In the genomic region with DNA sequence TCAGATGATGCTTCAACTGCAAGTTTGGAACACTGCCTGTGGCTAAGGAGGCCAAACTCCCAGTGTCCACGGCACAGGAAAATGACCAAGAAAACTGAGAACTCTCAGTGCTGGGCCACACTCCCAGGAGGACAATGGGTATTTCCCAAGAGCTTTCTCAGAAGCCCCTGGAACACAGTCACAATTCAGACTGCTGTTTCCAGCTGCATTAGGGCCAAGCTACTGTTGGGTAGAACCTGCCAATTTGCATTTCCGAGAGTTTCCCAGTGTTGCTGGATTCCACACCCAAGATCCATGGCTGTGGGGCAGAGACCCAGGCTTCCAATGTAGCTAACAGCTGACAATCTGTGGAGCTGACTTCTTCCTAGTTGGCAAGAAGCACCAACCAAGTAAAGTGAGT, we compare ENCODE assay signal across 15 mouse cellular contexts.
DNase-seq lines count a peak whose midpoint lies in the region.
"Had no signal": no experiment of that assay in that cellular context is flagged by ENCODE, and none has a peak within 500 bp of the region (broad histone marks: within the 10 kb centered on the region; RNA-seq: fewer than 3 reads in every experiment).

No protein-coding gene starts in this region.

- intact Hi-C loops in heart, postnatal 36 days (cut with DNase I) = no loop called here

- DNase-seq in adrenal gland, adult 2 months = peak; percentile 33
- DNase-seq in adrenal gland, adult 18-20 months (ENCODE audit: low spot score in 2 of 2) = no peak
- DNase-seq in heart, adult 18-20 months = peak; percentile 12 to 47
- no peak for DNase-seq in heart, postnatal 4 days
- DNase-seq in lung, postnatal 10 days = peak; percentile 24
- no peak for DNase-seq in lung, postnatal 4 days
- DNase-seq in heart, postnatal 36 days = peak; percentile 20 to 23
- no peak for DNase-seq in cerebellum, adult 8-10 months
- DNase-seq: cerebellum, postnatal 10 days; embryo, embryonic 11 days; kidney, adult 2 months; kidney, postnatal 14 days; lung, embryonic 14.5 days; midbrain, embryonic 14.5 days; thymus, adult 18-20 months had no signal

Comparison
In these comparisons a context has a peak if more than half of its experiments do, and no peak if none do; other contexts are left out.
1. DNase-seq: peak in adrenal gland, adult 2 months (single experiment), heart, adult 18-20 months (2 of 2), lung, postnatal 10 days (single experiment) and heart, postnatal 36 days (2 of 2); none in adrenal gland, adult 18-20 months (0 of 2), heart, postnatal 4 days (single experiment), lung, postnatal 4 days (0 of 2) and cerebellum, adult 8-10 months (single experiment).